Mouse (Mus musculus) embryonic facial prominence, embryonic 11.5 days (tissue): ENCODE results near the gene Gm3573. TPM values are rescaled to one million over a fixed set of nuclear protein-coding genes. Genes with fewer than 3 reads are reported as not detected.
"Not testable (repeated sequence)": the region's sequence is repeated elsewhere in the genome, so short reads cannot be mapped to it uniquely, and the experiment has no call there.

Experiments used
- ATAC-seq: fragments of 200-750 bp; cut with Nextera tagmentation; replicated peaks from 2 replicates; pipeline ENCODE4 v1.8.0; 2017; ENCODE audit warnings: low read depth; ENCODE audit not compliant: insufficient number of reproducible peaks, low FRiP score, low TSS enrichment
- DNase-seq: peaks from one replicate; pipeline ENCODE4 v3.0.0-alpha.2; 2015; ENCODE audit warnings: low spot score
- H3K27ac ChIP-seq: fragments of 300-500 bp; sonication (generic); replicated peaks from 2 replicates; pipeline ENCODE4 v1.5.1; 2014; ENCODE audit warnings: mild to moderate bottlenecking, low read depth, low read length, control low read depth
- H3K27me3 ChIP-seq: fragments of 300-500 bp; sonication (generic); 2 replicates; pipeline ENCODE4 v1.6.1; 2014; ENCODE audit warnings: mild to moderate bottlenecking, low read length, moderate library complexity, mixed read lengths; ENCODE audit not compliant: control insufficient read depth, insufficient read depth
- H3K36me3 ChIP-seq: fragments of 300-500 bp; sonication (generic); replicated peaks from 2 replicates; pipeline ENCODE4 v1.6.1; 2014; ENCODE audit warnings: low read depth, mild to moderate bottlenecking, low read length, moderate library complexity, mixed read lengths; ENCODE audit not compliant: control insufficient read depth, insufficient read depth
- H3K4me1 ChIP-seq: fragments of 300-500 bp; sonication (generic); 2 replicates; pipeline ENCODE4 v1.6.1; 2014; ENCODE audit warnings: low read length, mixed read lengths; ENCODE audit not compliant: control insufficient read depth, insufficient read depth
- H3K4me2 ChIP-seq: fragments of 300-500 bp; sonication (generic); 2 replicates; pipeline ENCODE4 v1.6.1; 2014; ENCODE audit warnings: low read depth, mild to moderate bottlenecking, control low read depth, low read length, moderate library complexity
- H3K4me3 ChIP-seq: fragments of 300-500 bp; sonication (generic); 2 replicates; pipeline ENCODE4 v1.5.1; 2014; ENCODE audit warnings: low read depth, low read length, control low read depth
- H3K9ac ChIP-seq: fragments of 300-500 bp; sonication (generic); replicated peaks from 2 replicates; pipeline ENCODE4 v1.6.1; 2014; ENCODE audit warnings: mild to moderate bottlenecking, control low read depth, low read length
- H3K9me3 ChIP-seq: fragments of 300-500 bp; sonication (generic); replicated peaks from 2 replicates; pipeline ENCODE4 v1.6.1; 2016; ENCODE audit warnings: mild to moderate bottlenecking, low read length, inconsistent platforms, mixed read lengths; ENCODE audit not compliant: control insufficient read depth
- WGBS: fragments of 180-500 bp; shearing (Covaris S2); extraction: QIAGEN DNeasy Blood & Tissue Kit; methylation state at CpG from one replicate; pipeline ENCODE4 v1.1.7; 2014; 5-methylcytosine and 5-hydroxymethylcytosine counted together
- polyA plus RNA-seq: library from polyadenylated mRNA; unstranded; fragments of >200 nt; fragmentation: Nextera tagmentation; extraction: Ambion mirVana; gene quantifications from 2 replicates; pipeline ENCODE4 v1.2.1, GENCODE M21; 2014

The Gm3573 gene
- not detected in 2 replicates for polyA plus RNA-seq

DNA sequence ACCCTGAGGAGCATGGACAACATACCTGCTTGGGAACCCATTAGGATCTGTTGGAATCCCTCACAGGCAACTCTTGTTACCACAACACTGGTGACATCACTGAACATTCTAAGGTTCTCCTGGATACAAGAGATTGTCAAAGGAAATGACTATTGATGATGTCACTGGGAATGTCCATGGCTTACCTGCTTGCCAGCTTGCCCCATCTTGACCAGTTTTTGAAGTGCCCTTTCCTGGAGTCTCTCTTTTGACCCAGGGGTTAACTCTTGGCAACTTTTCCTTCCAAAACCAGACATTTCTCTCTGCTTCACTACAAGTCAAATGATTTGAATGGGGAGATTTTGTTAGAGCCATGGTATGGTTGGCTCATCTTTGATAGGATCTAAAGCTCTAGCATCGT, at the start of gene Gm3573:
Gm3573 (minus strand) TSS at position 101 of the 400 bp plus-strand sequence.
- not testable (repeated sequence) for H3K36me3 ChIP-seq, DNase-seq, H3K4me1 ChIP-seq, H3K9me3 ChIP-seq, ATAC-seq, H3K4me2 ChIP-seq, H3K27me3 ChIP-seq, H3K27ac ChIP-seq, H3K4me3 ChIP-seq, H3K9ac ChIP-seq
- no CpG with 5 or more reads among the region's 1 CpGs for WGBS

DNA sequence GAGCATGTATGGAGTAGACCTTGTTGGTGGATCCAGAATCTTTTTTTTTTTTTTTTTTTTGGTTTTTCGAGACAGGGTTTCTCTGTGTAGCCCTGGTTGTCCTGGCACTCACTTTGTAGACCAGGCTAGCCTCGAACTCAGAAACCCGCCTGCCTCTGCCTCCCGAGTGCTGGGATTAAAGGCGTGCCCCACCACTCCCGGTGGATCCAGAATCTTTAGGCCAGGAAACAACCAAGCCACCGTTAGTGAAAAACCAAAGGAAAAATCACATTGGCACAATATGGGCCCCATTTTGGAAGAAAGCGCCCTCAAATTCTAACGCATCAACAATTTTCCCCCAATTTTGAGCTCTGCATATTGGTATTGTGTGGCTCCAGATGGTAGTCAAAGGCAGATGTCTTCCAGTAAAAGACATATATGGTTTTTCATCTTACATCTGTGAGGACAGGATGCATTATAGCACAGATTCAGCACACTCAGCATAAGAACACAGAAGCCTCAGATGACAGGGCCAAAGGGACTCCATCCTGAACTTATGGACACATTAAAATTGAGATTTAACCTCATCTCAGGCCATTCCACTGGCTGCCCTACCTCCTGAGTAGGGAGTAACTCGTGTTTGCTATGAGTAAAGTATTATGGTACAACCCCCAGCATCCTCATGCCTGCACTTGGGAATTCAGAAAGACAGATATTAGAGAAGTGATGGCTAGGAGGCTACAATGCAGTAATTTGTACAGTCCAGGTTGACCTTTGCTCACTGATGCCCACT, 26.4 kb upstream of the Gm3573 start:
- not testable (repeated sequence) for H3K27ac ChIP-seq, DNase-seq

DNA sequence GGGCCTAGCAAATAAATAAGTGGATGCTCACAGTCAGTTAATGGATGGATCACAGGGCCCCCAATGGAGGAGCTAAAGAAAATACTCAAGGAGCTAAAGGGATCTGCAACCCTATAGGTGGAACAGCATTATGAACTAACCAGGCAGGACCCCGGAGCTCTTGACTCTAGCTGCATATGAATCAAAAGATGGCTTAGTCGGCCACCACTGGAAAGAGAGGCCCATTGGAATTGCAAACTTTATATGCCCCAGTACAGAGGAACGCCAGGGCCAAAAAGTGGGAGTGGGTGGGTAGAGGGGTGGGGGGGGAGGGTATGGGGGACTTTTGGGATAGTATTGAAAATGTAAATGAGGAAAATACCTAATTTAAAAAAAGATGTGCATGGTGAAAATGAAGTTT, 6.7 kb downstream of the Gm3573 start:
- not testable (repeated sequence) for H3K27me3 ChIP-seq, H3K4me2 ChIP-seq, H3K4me1 ChIP-seq, DNase-seq, H3K36me3 ChIP-seq, ATAC-seq, H3K4me3 ChIP-seq, H3K27ac ChIP-seq, H3K9ac ChIP-seq, H3K9me3 ChIP-seq
- 82% methylated on average over 3 of the region's 3 CpGs for WGBS

More for the DNA sequence above, 26.4 kb upstream of the Gm3573 start:
- not testable (repeated sequence) for H3K4me1 ChIP-seq, H3K36me3 ChIP-seq, H3K9me3 ChIP-seq, H3K27me3 ChIP-seq, ATAC-seq, H3K4me2 ChIP-seq, H3K4me3 ChIP-seq, H3K9ac ChIP-seq
- 77% methylated on average over 8 of the region's 10 CpGs for WGBS

DNA sequence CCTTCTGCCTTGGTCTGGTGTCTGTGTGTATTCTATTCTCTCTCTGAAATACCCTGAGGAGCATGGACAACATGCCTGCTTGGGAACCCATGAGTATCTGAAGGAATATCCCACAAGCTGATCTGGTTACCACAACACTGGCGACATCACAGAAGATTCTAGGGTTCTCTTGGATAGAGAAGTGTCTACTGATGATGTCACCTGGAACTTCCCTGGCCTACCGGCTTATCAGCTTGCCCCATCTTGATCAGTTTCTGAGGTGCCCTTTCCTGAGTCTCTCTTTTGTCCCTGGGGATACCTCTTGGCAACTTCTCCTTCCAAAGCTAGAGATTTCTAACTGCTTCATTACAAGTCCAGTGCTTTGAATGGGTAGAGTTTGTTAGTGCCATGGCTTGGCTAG, 28.1 kb downstream of the Gm3573 start, which contains the start of gene Gm17027:
Gm17027 (minus strand) TSS at position 101 of the 400 bp plus-strand sequence.
- not testable (repeated sequence) for H3K9ac ChIP-seq, H3K4me1 ChIP-seq, H3K36me3 ChIP-seq, DNase-seq, H3K9me3 ChIP-seq, H3K27me3 ChIP-seq, H3K27ac ChIP-seq, H3K4me3 ChIP-seq, H3K4me2 ChIP-seq, ATAC-seq
- WGBS = 70% methylated on average over 1 of the region's 2 CpGs

Other genes with a start within 250 kb of the Gm3573 start
- not detected in 2 replicates for gene 1700024B05Rik, start 246.8 kb downstream of the Gm3573 start, polyA plus RNA-seq
- not detected in 2 replicates for gene Gm6401, start 222.9 kb downstream of the Gm3573 start, polyA plus RNA-seq
- gene Gm3543, start 207.5 kb downstream of the Gm3573 start, polyA plus RNA-seq = not detected in 2 replicates
- not detected in 2 replicates for gene Gm7951, start 73.4 kb downstream of the Gm3573 start, polyA plus RNA-seq
- not detected in 2 replicates for gene Gm17027, start 28.2 kb downstream of the Gm3573 start, polyA plus RNA-seq
- gene Gm17026, start 69.3 kb upstream of the Gm3573 start, polyA plus RNA-seq = not detected in 2 replicates
- gene Gm9611, start 106.6 kb upstream of the Gm3573 start, polyA plus RNA-seq = not detected in 2 replicates
- not detected in 2 replicates for gene Gm7995, start 119.4 kb upstream of the Gm3573 start, polyA plus RNA-seq
- not detected in 2 replicates for gene Gm8005, start 248.9 kb upstream of the Gm3573 start, polyA plus RNA-seq